Mouse (Mus musculus): ENCODE data around the gene Mfsd4b2.

The Mfsd4b2 gene

GRCm38 (mm10) chr10:39893702-39894697 lies 32.7 kb downstream of the Mfsd4b2 start:
- DNase-seq (ENCODE audit: low read depth, low spot score), result peak; percentile 13

DNA sequence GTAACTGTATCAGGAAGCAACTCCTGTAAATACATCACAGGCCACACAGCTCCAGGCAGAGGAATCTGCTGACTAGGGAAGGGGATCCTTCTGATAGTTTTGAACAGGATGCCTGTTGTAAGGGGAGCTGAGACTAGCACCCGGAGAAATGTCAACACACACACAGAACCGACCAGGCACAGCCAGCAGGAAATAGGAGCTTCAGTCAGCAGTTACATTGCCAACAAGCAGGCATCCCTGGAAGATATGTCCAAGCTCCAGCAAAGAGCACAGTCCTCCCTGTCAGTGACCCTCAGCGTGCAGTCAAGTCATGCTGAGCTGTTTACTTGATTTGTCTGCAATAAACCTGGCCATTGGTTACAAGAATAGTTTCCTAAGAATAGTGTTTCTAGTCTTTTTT lies 38.1 kb downstream of the Mfsd4b2 start:
- DNase-seq (ENCODE audit: low read depth, low spot score), result no peak

Measured in R1 (cell line).